Mouse (Mus musculus): ENCODE results near the gene Cdk14.

GRCm38 (mm10) chr5:5292830-5293542, 127.1 kb downstream of the Cdk14 start:
- no peak for TF ChIP-seq ZNF384 (IDR thresholded peaks at IDR 0.05; ENCODE audit: low read depth, low read length)
- TF ChIP-seq CHD2 (IDR thresholded peaks at IDR 0.05; ENCODE audit: low read depth, low read length): no peak
- TF ChIP-seq ZC3H11A (IDR thresholded peaks at IDR 0.05; ENCODE audit: borderline replicate concordance, low read depth, low read length): no peak

Data from ES-E14 (cell line).